Mouse (Mus musculus) left cerebral cortex, postnatal 36 days (tissue): ENCODE data around the gene Bnipl. TPM values are rescaled to one million over a fixed set of nuclear protein-coding genes. Genes with fewer than 3 reads are reported as not detected.
"Not testable (repeated sequence)": the region's sequence is repeated elsewhere in the genome, so short reads cannot be mapped to it uniquely, and the experiment has no call there.

Experiments
- DNase-seq, 2 experiments: peaks; one replicate each; pipeline ENCODE4 v3.0.0; 2021 to 2022; ENCODE audit warnings: low spot score in 2 of 2, mixed read lengths in 1 of 2
- intact Hi-C: fragments of 180-260 bp; cut with DNase I; formaldehyde crosslinking; loops from one replicate; pipeline ENCODE4 v1.15.1; 2025
- total RNA-seq, 2 experiments: library from RNA; stranded (reverse); gene quantifications; 2 replicates each; pipeline ENCODE4 v1.2.3; 2021

Gene Bnipl
- total RNA-seq, 2 experiments from 2014 or later = 0.39 to 0.86 TPM

- no peak for DNase-seq
- intact Hi-C loops = no loop called here
Observed at GRCm38 (mm10) chr3:95218466-95219137, 32.4 kb downstream of the Bnipl start.

GRCm38 (mm10) chr3:95217255-95218134, 33.5 kb downstream of the Bnipl start, which contains the start of gene Gabpb2:
TSS of gene Gabpb2 (minus strand) at chr3:95217916.
- peak; percentile 89 to 91 for DNase-seq

GRCm38 (mm10) chr3:95216655-95217254, 34.2 kb downstream of the Bnipl start:
- DNase-seq = no peak
- intact Hi-C loops = loop anchor here (1.0 to 2.0 kb wide), 3 partner anchors 14 to 74 kb away; partner anchors contain the start of gene Tnfaip8l2

More at GRCm38 (mm10) chr3:95217255-95218134, 33.5 kb downstream of the Bnipl start, which contains the start of gene Gabpb2:
- intact Hi-C loops = loop anchor here (1.0 to 2.0 kb wide), 3 partner anchors 13 to 75 kb away; partner anchors contain the start of gene Tnfaip8l2

GRCm38 (mm10) chr3:95213609-95213975, 37.4 kb downstream of the Bnipl start:
- intact Hi-C loops = no loop called here
- DNase-seq = no peak

- DNase-seq = not testable (repeated sequence)
Observed at GRCm38 (mm10) chr3:95212889-95213608, 37.9 kb downstream of the Bnipl start.

GRCm38 (mm10) chr3:95210585-95210984, 40.4 kb downstream of the Bnipl start:
- intact Hi-C loops = no loop called here
- DNase-seq = no peak

More at GRCm38 (mm10) chr3:95212889-95213608, 37.9 kb downstream of the Bnipl start:
- intact Hi-C loops = not testable (repeated sequence)

GRCm38 (mm10) chr3:95208286-95208685, 42.7 kb downstream of the Bnipl start:
- intact Hi-C loops = no loop called here

GRCm38 (mm10) chr3:95203880-95204279, 47.1 kb downstream of the Bnipl start:
- no peak for DNase-seq
- intact Hi-C loops = no loop called here

More at GRCm38 (mm10) chr3:95208286-95208685, 42.7 kb downstream of the Bnipl start:
- no peak for DNase-seq

GRCm38 (mm10) chr3:95200562-95200961, 50.4 kb downstream of the Bnipl start:
- no peak for DNase-seq
- intact Hi-C loops = no loop called here

GRCm38 (mm10) chr3:95200132-95200531, 50.9 kb downstream of the Bnipl start:
- DNase-seq = no peak
- intact Hi-C loops = no loop called here

GRCm38 (mm10) chr3:95199101-95199500, 51.9 kb downstream of the Bnipl start:
- no peak for DNase-seq
- intact Hi-C loops = no loop called here

GRCm38 (mm10) chr3:95195772-95196171, 55.2 kb downstream of the Bnipl start:
- DNase-seq = no peak
- intact Hi-C loops = no loop called here

GRCm38 (mm10) chr3:95194721-95195135, 56.3 kb downstream of the Bnipl start:
- no peak for DNase-seq
- intact Hi-C loops = no loop called here

Other genes with a start within 250 kb of the Bnipl start
- 10 to 100 TPM; 24.0 to 26.1 TPM for gene Zfp687, start 235.7 kb downstream of the Bnipl start, total RNA-seq
- 100 to 1,000 TPM; 143 to 149 TPM for gene Psmd4, start 208.6 kb downstream of the Bnipl start, total RNA-seq
- 10 to 100 TPM; 51.7 to 56.3 TPM for gene Pip5k1a, start 144.3 kb downstream of the Bnipl start, total RNA-seq
- gene Vps72, start 140.2 kb downstream of the Bnipl start, total RNA-seq = 10 to 100 TPM; 39.7 to 46.7 TPM
- under 1 TPM in 1 of 2 experiments, not detected in 1; 0.88 TPM for gene Tmod4, start 126.7 kb downstream of the Bnipl start, total RNA-seq
- gene Scnm1, start 117.2 kb downstream of the Bnipl start, total RNA-seq = 10 to 100 TPM; 46.1 to 46.4 TPM
- 10 to 100 TPM; 16.3 to 18.4 TPM for gene Lysmd1, start 117.1 kb downstream of the Bnipl start, total RNA-seq
- 1 to 10 TPM; 2.5 TPM for gene Tnfaip8l2, start 108.8 kb downstream of the Bnipl start, total RNA-seq
- gene Sema6c, start 90.7 kb downstream of the Bnipl start, total RNA-seq = 10 to 100 TPM; 20.2 to 21.0 TPM
- gene Gabpb2, start 33.3 kb downstream of the Bnipl start, total RNA-seq = 10 to 100 TPM in 1 of 2 experiments, 1 to 10 TPM in 1; 6.3 to 13.4 TPM
- gene Cdc42se1, start 22.5 kb downstream of the Bnipl start, total RNA-seq = 10 to 100 TPM; 64.4 to 68.0 TPM
- 100 to 1,000 TPM; 292 to 336 TPM for gene Mllt11, start 19.0 kb downstream of the Bnipl start, total RNA-seq
- gene Gm128, start 9.6 kb downstream of the Bnipl start, total RNA-seq = under 1 TPM; 0.20 to 0.27 TPM
- 10 to 100 TPM; 21.6 to 22.9 TPM for gene Mindy1, start 30.2 kb upstream of the Bnipl start, total RNA-seq
- 10 to 100 TPM; 24.9 to 27.0 TPM for gene Prune1, start 30.9 kb upstream of the Bnipl start, total RNA-seq
- 1 to 10 TPM; 1.1 TPM for gene Anxa9, start 56.0 kb upstream of the Bnipl start, total RNA-seq
- 10 to 100 TPM; 49.2 to 53.5 TPM for gene Cers2, start 63.6 kb upstream of the Bnipl start, total RNA-seq
- 10 to 100 TPM; 29.4 to 40.0 TPM for gene Setdb1, start 106.0 kb upstream of the Bnipl start, total RNA-seq
- not detected for gene 4930558C23Rik, start 151.6 kb upstream of the Bnipl start, total RNA-seq
- 10 to 100 TPM; 27.4 to 46.1 TPM for gene Arnt, start 183.2 kb upstream of the Bnipl start, total RNA-seq
- gene Ctsk, start 248.1 kb upstream of the Bnipl start, total RNA-seq = 1 to 10 TPM; 4.8 to 6.9 TPM